Mouse (Mus musculus) hindbrain, postnatal 0 days (tissue): Measurements from ENCODE around the gene Opn4. TPM values are rescaled to one million over a fixed set of nuclear protein-coding genes. Genes with fewer than 3 reads are reported as not detected.
A peak's percentile ranks its signal among the peaks of the same experiment; 100 is the strongest.

Source experiments
- ATAC-seq: fragments of 200-750 bp; cut with Nextera tagmentation; 2 replicates; pipeline ENCODE4 v1.8.0; 2017; ENCODE audit warnings: mild to moderate bottlenecking, moderate TSS enrichment, moderate library complexity
- DNase-seq: peaks from one replicate; pipeline ENCODE4 v3.0.0-alpha.2; 2015; ENCODE audit warnings: low spot score
- H3K27ac ChIP-seq: fragments of 300-500 bp; sonication (generic); 2 replicates; pipeline ENCODE4 v1.5.1; 2014; ENCODE audit warnings: mild to moderate bottlenecking
- H3K27me3 ChIP-seq: fragments of 300-500 bp; sonication (generic); 2 replicates; pipeline ENCODE4 v1.6.1; 2014; ENCODE audit warnings: low read length, mixed read lengths; ENCODE audit not compliant: insufficient read depth
- H3K36me3 ChIP-seq: fragments of 300-500 bp; sonication (generic); 2 replicates; pipeline ENCODE4 v1.6.1; 2014; ENCODE audit warnings: low read length, mixed read lengths; ENCODE audit not compliant: insufficient read depth
- H3K4me1 ChIP-seq: fragments of 300-500 bp; sonication (generic); 2 replicates; pipeline ENCODE4 v1.6.1; 2014; ENCODE audit warnings: antibody characterized with exemption, low read length, mixed read lengths; ENCODE audit not compliant: insufficient read depth
- H3K4me2 ChIP-seq: fragments of 300-500 bp; sonication (generic); 2 replicates; pipeline ENCODE4 v1.6.1; 2014; ENCODE audit warnings: low read depth, mild to moderate bottlenecking, low read length, moderate library complexity, mixed read lengths
- H3K4me3 ChIP-seq: fragments of 300-500 bp; sonication (generic); 2 replicates; pipeline ENCODE4 v1.5.1; 2014; ENCODE audit warnings: low read length
- H3K9ac ChIP-seq: fragments of 300-500 bp; sonication (generic); replicated peaks from 2 replicates; pipeline ENCODE4 v1.6.1; 2014; ENCODE audit warnings: mild to moderate bottlenecking, low read length, moderate library complexity, mixed read lengths
- H3K9me3 ChIP-seq: fragments of 300-500 bp; sonication (generic); 2 replicates; pipeline ENCODE4 v1.6.1; 2016; ENCODE audit warnings: low read length, mixed read lengths
- CTCF ChIP-seq: IDR thresholded peaks from 2 replicates; pipeline ENCODE4 v1.5.1; 2016; ENCODE audit warnings: antibody characterized with exemption, control low read depth, low read depth
- WGBS: fragments of 180-500 bp; shearing (Covaris S2); extraction: QIAGEN DNeasy Blood & Tissue Kit; methylation state at CpG from one replicate; pipeline ENCODE4 v1.1.7; 2014; 5-methylcytosine and 5-hydroxymethylcytosine counted together
- polyA plus RNA-seq: library from polyadenylated mRNA; unstranded; fragments of >200 nt; fragmentation: Nextera tagmentation; extraction: Ambion mirVana; gene quantifications from 2 replicates; pipeline ENCODE4 v1.2.1, GENCODE M21; 2015
- total RNA-seq: library from RNA; depleted of rRNA; stranded (reverse); fragments of >200 nt; gene quantifications from 2 replicates; pipeline ENCODE4 v1.2.3, GENCODE M21; 2014; rRNA removed

Opn4 gene
- total and polyA plus RNA-seq, 2 experiments from 2014 or later, result 0.14 TPM; not detected in 1

- Histone ChIP-seq H3K4me1 (no peaks in the 10 kb centered on the region), H3K9me3 (no peaks in the 10 kb centered on the region), H3K36me3 (no peaks in the 10 kb centered on the region), H3K4me2 (no peak overlapping the region), H3K4me3 (no peak overlapping the region), H3K27ac (no peak overlapping the region), H3K27me3 (no peaks in the 10 kb centered on the region), H3K9ac (no peak overlapping the region)
- DNase-seq (no peak), ATAC-seq (peak; percentile 55; the same call in 1 of the 2 replicates)
- no peak for TF ChIP-seq CTCF
- WGBS, result 59% methylated on average over 5 of the region's 5 CpGs
Observed at GRCm38 (mm10) chr14:34541896-34542295, 58.0 kb downstream of the Opn4 start.

- TF ChIP-seq CTCF, result no peak
- no peak overlapping the region for H3K4me3 ChIP-seq
- peak; percentile 38; the same call in 1 of the 2 replicates for ATAC-seq
- H3K9me3 ChIP-seq, result no peaks in the 10 kb centered on the region
- H3K4me1 ChIP-seq, result no peaks in the 10 kb centered on the region
- no peaks in the 10 kb centered on the region for H3K36me3 ChIP-seq
- no peaks in the 10 kb centered on the region for H3K27me3 ChIP-seq
- no peak overlapping the region for H3K9ac ChIP-seq
- WGBS, result 28% methylated on average over 9 of the region's 17 CpGs
- no peak overlapping the region for H3K27ac ChIP-seq
- peak overlapping the region; percentile 21; the same call in 1 of the 2 replicates for H3K4me2 ChIP-seq
- DNase-seq, result no peak
Observed at GRCm38 (mm10) chr14:34540685-34541162, 59.2 kb downstream of the Opn4 start.

Other genes starting within 250 kb of the Opn4 start
- gene Fam25c, start 244.7 kb downstream of the Opn4 start, total RNA-seq, result not detected in 2 replicates
- not detected in 2 replicates for gene Fam25c, start 244.7 kb downstream of the Opn4 start, polyA plus RNA-seq
- gene Sncg, start 225.4 kb downstream of the Opn4 start, total RNA-seq, result 49.5 and 65.3 TPM in 2 replicates
- 164 and 165 TPM in 2 replicates for gene Sncg, start 225.4 kb downstream of the Opn4 start, polyA plus RNA-seq
- gene Mmrn2, start 224.7 kb downstream of the Opn4 start, total RNA-seq, result 6.8 and 8.1 TPM in 2 replicates
- gene Mmrn2, start 224.7 kb downstream of the Opn4 start, polyA plus RNA-seq, result 2.5 and 2.6 TPM in 2 replicates
- 52.5 and 53.8 TPM in 2 replicates for gene Bmpr1a, start 96.8 kb downstream of the Opn4 start, total RNA-seq
- gene Bmpr1a, start 96.8 kb downstream of the Opn4 start, polyA plus RNA-seq, result 20.6 and 21.1 TPM in 2 replicates
- not detected in 2 replicates for gene 9230112D13Rik, start 77.3 kb downstream of the Opn4 start, total RNA-seq
- gene 9230112D13Rik, start 77.3 kb downstream of the Opn4 start, polyA plus RNA-seq, result not detected in 2 replicates
- gene Ldb3, start 11.5 kb downstream of the Opn4 start, total RNA-seq, result 1.6 and 1.7 TPM in 2 replicates
- 1.3 and 1.4 TPM in 2 replicates for gene Ldb3, start 11.5 kb downstream of the Opn4 start, polyA plus RNA-seq
- 16.8 and 19.1 TPM in 2 replicates for gene Wapl, start 73.8 kb upstream of the Opn4 start, total RNA-seq
- gene Wapl, start 73.8 kb upstream of the Opn4 start, polyA plus RNA-seq, result 11.9 and 12.8 TPM in 2 replicates
- gene Grid1, start 220.0 kb upstream of the Opn4 start, total RNA-seq, result 33.7 and 36.7 TPM in 2 replicates
- gene Grid1, start 220.0 kb upstream of the Opn4 start, polyA plus RNA-seq, result 8.1 and 8.6 TPM in 2 replicates